In the genomic region with DNA sequence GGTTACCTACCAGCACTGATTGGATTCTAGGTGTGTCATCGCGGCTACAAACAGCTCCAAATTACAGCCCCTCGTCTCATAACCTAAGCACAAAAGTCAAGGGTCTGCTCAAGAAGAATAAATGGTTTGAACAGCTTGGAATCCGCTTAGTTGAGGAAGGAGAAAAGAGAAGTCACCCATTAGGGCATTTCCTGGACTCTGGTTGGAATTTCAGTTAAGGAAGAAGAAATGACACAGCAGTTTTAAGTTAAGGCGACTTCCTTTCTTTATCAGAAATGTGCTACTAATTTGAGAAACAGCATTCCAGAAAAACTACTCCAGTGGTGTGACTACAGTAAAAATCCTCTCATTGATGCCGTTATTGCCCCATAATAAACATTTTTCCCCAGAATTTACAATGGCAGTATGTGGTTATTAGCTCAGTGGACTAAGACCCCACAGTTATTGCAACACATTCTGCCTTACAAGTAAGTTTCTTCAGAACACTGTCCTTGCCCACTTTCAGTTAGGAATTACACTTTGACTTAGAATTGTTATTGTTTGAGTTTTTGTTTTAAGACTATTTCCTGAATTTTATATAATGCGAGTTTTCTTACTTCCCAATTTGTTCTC, we compare ENCODE assay signal across 18 mouse cellular contexts. TPM values are rescaled to one million over a fixed set of nuclear protein-coding genes. Genes with fewer than 3 reads are reported as not detected.
DNase-seq lines count a peak whose midpoint lies in the region; ATAC-seq and TF ChIP-seq lines count a peak whose summit lies in the region.
"Had no signal": no experiment of that assay in that cellular context is flagged by ENCODE, and none has a peak within 500 bp of the region (broad histone marks: within the 10 kb centered on the region; RNA-seq: fewer than 3 reads in every experiment).

A gene (minus strand): TSS at position 191 of the 612 bp plus-strand sequence.

- TF ChIP-seq EP300 in liver, embryonic 14.5 days (IDR thresholded peaks at IDR 0.05; ENCODE audit: low read depth): no peak

- no peaks in the 10 kb centered on the region for H3K4me1 ChIP-seq in liver, embryonic 14.5 days (replicated peaks; ENCODE audit: control insufficient read depth in 2 of 2, insufficient read depth in 2 of 2, low read length in 1 of 2)
- H3K4me1 ChIP-seq in liver, embryonic 12.5 days: no peaks in the 10 kb centered on the region
- H3K4me1 ChIP-seq in brown adipose tissue, adult 24 weeks (ENCODE audit: control insufficient read depth, insufficient read depth, insufficient read length, low read length): no peaks in the 10 kb centered on the region
- H3K4me1 ChIP-seq in intestine, embryonic 15.5 days (replicated peaks): 0 out of 2 replicates have a peak, but pooled peaks cover 2% of the 10 kb centered on the region
- H3K4me1 ChIP-seq in megakaryocyte, embryonic 14.5 days: peaks cover 40% of the 10 kb centered on the region
- H3K4me1 ChIP-seq: forebrain, embryonic 15.5 days; lung, embryonic 15.5 days; midbrain, embryonic 12.5 days had no signal

- ATAC-seq in liver, embryonic 14.5 days (ENCODE audit: insufficient read depth): no peak
- ATAC-seq in liver, embryonic 12.5 days: no peak
- ATAC-seq in intestine, embryonic 15.5 days: peak; percentile 93
- ATAC-seq: forebrain, embryonic 15.5 days had no signal

- no peaks in the 10 kb centered on the region for H3K36me3 ChIP-seq in liver, embryonic 14.5 days (replicated peaks; ENCODE audit: control insufficient read depth, insufficient read depth, low read depth)
- no peaks in the 10 kb centered on the region for H3K36me3 ChIP-seq in liver, embryonic 12.5 days
- no peaks in the 10 kb centered on the region for H3K36me3 ChIP-seq in intestine, embryonic 15.5 days
- no peaks in the 10 kb centered on the region for H3K36me3 ChIP-seq in megakaryocyte, embryonic 14.5 days (replicated peaks; ENCODE audit: low read length)
- H3K36me3 ChIP-seq: forebrain, embryonic 15.5 days; lung, embryonic 15.5 days; midbrain, embryonic 12.5 days had no signal

- no peak within 1 kb of the TSS; the same call in 1 of the 2 replicates for H3K27ac ChIP-seq in liver, embryonic 14.5 days
- no peak within 1 kb of the TSS for H3K27ac ChIP-seq in liver, embryonic 12.5 days
- H3K27ac ChIP-seq in brown adipose tissue, adult 24 weeks (replicated peaks; ENCODE audit: low read depth, low read length): 0 out of 2 replicates have a peak within 1 kb of the TSS, but pooled peaks have one; percentile 40
- H3K27ac ChIP-seq in intestine, embryonic 15.5 days: peak within 1 kb of the TSS; percentile 48; the same call in 1 of the 2 replicates
- H3K27ac ChIP-seq: forebrain, embryonic 15.5 days; layer of hippocampus, adult 2 months; lung, embryonic 15.5 days; midbrain, embryonic 12.5 days had no signal

- DNase-seq in liver, embryonic 14.5 days (ENCODE audit: low read depth in 3 of 3, low spot score in 3 of 3): no peak
- DNase-seq in urinary bladder, adult 2 months (ENCODE audit: low spot score): no peak
- DNase-seq in Muller cell, postnatal 12 days (ENCODE audit: inconsistent ontology term): no peak
- DNase-seq: adrenal gland, postnatal 36 days; cerebellum, postnatal 25 days; heart, adult 18-20 months; kidney, postnatal 10 days; left cerebral cortex, postnatal 4 days; right cerebral cortex, postnatal 4 days; thymus, adult 18-20 months had no signal

- H3K4me3 ChIP-seq in liver, embryonic 14.5 days (ENCODE audit: insufficient read depth in 1 of 2, low read depth in 2 of 2, low read length in 2 of 2): peak within 1 kb of the TSS; percentile 13 to 28; a peak in 3 of 4 replicates
- H3K4me3 ChIP-seq in liver, embryonic 12.5 days: no peak within 1 kb of the TSS
- H3K4me3 ChIP-seq in brown adipose tissue, adult 24 weeks (ENCODE audit: insufficient read depth, low read depth, low read length): peak within 1 kb of the TSS; percentile 36
- no peak within 1 kb of the TSS for H3K4me3 ChIP-seq in intestine, embryonic 15.5 days (replicated peaks)
- H3K4me3 ChIP-seq in megakaryocyte, embryonic 14.5 days (replicated peaks): peak within 1 kb of the TSS; percentile 81
- H3K4me3 ChIP-seq: forebrain, embryonic 15.5 days; layer of hippocampus, adult 2 months; lung, embryonic 15.5 days; midbrain, embryonic 12.5 days had no signal

- no peaks in the 10 kb centered on the region for H3K27me3 ChIP-seq in liver, embryonic 14.5 days (ENCODE audit: control insufficient read depth, insufficient read depth, low read length)
- H3K27me3 ChIP-seq in liver, embryonic 12.5 days (replicated peaks): no peaks in the 10 kb centered on the region
- H3K27me3 ChIP-seq in intestine, embryonic 15.5 days (replicated peaks): no peaks in the 10 kb centered on the region
- no peaks in the 10 kb centered on the region for H3K27me3 ChIP-seq in megakaryocyte, embryonic 14.5 days (replicated peaks)
- H3K27me3 ChIP-seq: forebrain, embryonic 15.5 days; lung, embryonic 15.5 days; midbrain, embryonic 12.5 days had no signal

- H3K4me2 ChIP-seq in liver, embryonic 14.5 days (ENCODE audit: low read depth): no peak within 1 kb of the TSS
- H3K4me2 ChIP-seq in liver, embryonic 12.5 days: no peak within 1 kb of the TSS
- H3K4me2 ChIP-seq in intestine, embryonic 15.5 days (replicated peaks): no peak within 1 kb of the TSS
- H3K4me2 ChIP-seq: forebrain, embryonic 15.5 days; lung, embryonic 15.5 days; midbrain, embryonic 12.5 days had no signal

- no peak for TF ChIP-seq CTCF in liver, embryonic 14.5 days (IDR thresholded peaks at IDR 0.05; ENCODE audit: low read depth)

- 29% methylated on average over 7 of the region's 7 CpGs for WGBS in liver, embryonic 14.5 days (ENCODE audit: insufficient replicate concordance)
- 32% methylated on average over 7 of the region's 7 CpGs for WGBS in liver, embryonic 12.5 days (ENCODE audit: insufficient replicate concordance)
- WGBS in intestine, embryonic 15.5 days: 68% methylated on average over 7 of the region's 7 CpGs

- no peaks in the 10 kb centered on the region for H3K9me3 ChIP-seq in liver, embryonic 14.5 days (ENCODE audit: control insufficient read depth, low read length)
- no peaks in the 10 kb centered on the region for H3K9me3 ChIP-seq in liver, embryonic 12.5 days (replicated peaks)
- no peaks in the 10 kb centered on the region for H3K9me3 ChIP-seq in intestine, embryonic 15.5 days
- no peaks in the 10 kb centered on the region for H3K9me3 ChIP-seq in megakaryocyte, embryonic 14.5 days
- H3K9me3 ChIP-seq: forebrain, embryonic 15.5 days; lung, embryonic 15.5 days; midbrain, embryonic 12.5 days had no signal

- H3K9ac ChIP-seq in liver, embryonic 14.5 days (replicated peaks): no peak within 1 kb of the TSS
- H3K9ac ChIP-seq in liver, embryonic 12.5 days: no peak within 1 kb of the TSS
- no peak within 1 kb of the TSS for H3K9ac ChIP-seq in intestine, embryonic 15.5 days
- H3K9ac ChIP-seq: forebrain, embryonic 15.5 days; lung, embryonic 15.5 days; midbrain, embryonic 12.5 days had no signal

RNA-seq across cellular contexts. Expression of the gene that starts here (rescaled TPM):
- polyA plus RNA-seq in liver, embryonic 14.5 days (2012; rRNA removed): 3.6 and 4.0 TPM in 2 replicates
- 3.7 and 4.7 TPM in 2 replicates for polyA plus RNA-seq in liver, embryonic 14.5 days (2014; fragmentation: Nextera tagmentation; extraction: Ambion mirVana)
- 2.9 and 3.7 TPM in 2 replicates for polyA plus RNA-seq in liver, embryonic 12.5 days (2016; fragmentation: Nextera tagmentation; extraction: Ambion mirVana)
- polyA plus RNA-seq in brown adipose tissue, adult 24 weeks (2012; ENCODE audit: insufficient read depth, insufficient read length, missing spikeins): not detected in 2 replicates
- 53.6 and 57.1 TPM in 2 replicates for polyA plus RNA-seq in intestine, embryonic 15.5 days (2015; fragmentation: Nextera tagmentation; extraction: Ambion mirVana)
- 1.1 TPM in 1 of 2 replicates, not detected in the other for polyA plus RNA-seq in megakaryocyte, embryonic 14.5 days (2012; ENCODE audit: insufficient read depth, low replicate concordance)
- polyA plus RNA-seq in urinary bladder, adult 2 months (2012; rRNA removed): 2.2 and 3.0 TPM in 2 replicates

Comparison
In these comparisons a context has a peak if more than half of its experiments do, and no peak if none do; other contexts are left out.
1. H3K4me3 ChIP-seq: peak in liver, embryonic 14.5 days (2 of 2), brown adipose tissue, adult 24 weeks (single experiment) and megakaryocyte, embryonic 14.5 days (single experiment); none in liver, embryonic 12.5 days (single experiment) and intestine, embryonic 15.5 days (single experiment).
2. H3K27ac ChIP-seq: peak in brown adipose tissue, adult 24 weeks (single experiment) and intestine, embryonic 15.5 days (single experiment); none in liver, embryonic 14.5 days (single experiment) and liver, embryonic 12.5 days (single experiment).